ENCODE assay signal across 8 mouse cellular contexts in the genomic region with DNA sequence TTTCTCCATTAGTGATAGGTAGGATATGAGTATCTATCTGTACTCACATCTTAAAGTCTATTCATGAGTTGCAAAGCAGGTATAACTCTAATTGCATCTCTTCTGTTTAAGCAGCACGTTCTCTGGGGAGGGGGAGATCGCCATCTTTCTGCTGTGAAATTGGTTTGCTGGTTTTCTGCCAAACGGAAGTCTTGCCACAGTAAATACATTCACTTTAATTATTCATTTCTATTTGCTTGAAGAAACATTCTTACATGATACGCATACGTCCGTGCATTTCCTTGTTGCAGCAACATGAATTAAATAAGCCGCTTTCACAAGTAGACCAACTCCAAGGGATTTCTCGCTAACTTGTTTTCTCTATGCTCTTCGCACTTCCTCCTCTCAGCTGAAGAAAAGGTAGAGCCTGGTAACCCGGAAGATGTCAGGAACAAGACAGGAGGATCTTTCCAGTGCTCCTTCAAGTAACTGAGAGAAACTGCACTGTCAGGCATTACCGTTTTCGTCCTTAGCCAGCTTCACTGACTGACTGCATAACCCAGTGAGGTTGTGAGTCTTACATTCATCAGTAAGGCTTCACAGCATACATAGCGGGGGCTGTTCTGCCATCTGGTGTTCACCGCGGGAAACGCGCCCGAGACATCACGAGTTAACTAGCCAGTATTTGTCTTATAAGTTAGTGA. TPM values are rescaled to one million over a fixed set of nuclear protein-coding genes. Genes with fewer than 3 reads are reported as not detected.
DNase-seq lines count a peak whose midpoint lies in the region; ATAC-seq and TF ChIP-seq lines count a peak whose summit lies in the region.

No protein-coding gene starts in this region.

- DNase-seq in 3134 (ENCODE audit: extremely low read depth, insufficient read length, low spot score) = peak; percentile 79
- peak; percentile 77 for DNase-seq in adrenal gland, adult 2 months
- peak; percentile 66 for DNase-seq in embryo, embryonic 11.5 days (ENCODE audit: low read depth, low spot score)
- peak; percentile 64 to 88 for DNase-seq in heart, adult 18-20 months
- DNase-seq in kidney, adult 2 months = peak; percentile 80
- DNase-seq in limb, embryonic 10.5 days (ENCODE audit: low spot score) = peak; percentile 87
- peak; percentile 45 to 70 for DNase-seq in spleen, adult 2 months (ENCODE audit: low read depth in 1 of 2, low spot score in 2 of 2)

- WGBS in kidney, adult 2 months = 29% methylated on average over 19 of the region's 19 CpGs
- 47% methylated on average over 19 of the region's 19 CpGs for WGBS in limb, embryonic 10.5 days
- 30% methylated on average over 19 of the region's 19 CpGs for WGBS in midbrain, embryonic 16.5 days
- WGBS in spleen, adult 2 months = 27% methylated on average over 19 of the region's 19 CpGs

- no peaks in the 10 kb centered on the region for H3K27me3 ChIP-seq in kidney, adult 2 months (replicated peaks; ENCODE audit: control insufficient read depth, insufficient read depth, low read length)
- H3K27me3 ChIP-seq in limb, embryonic 10.5 days (ENCODE audit: low read depth, poor library complexity, severe bottlenecking) = no peaks in the 10 kb centered on the region
- no peaks in the 10 kb centered on the region for H3K27me3 ChIP-seq in midbrain, embryonic 16.5 days (ENCODE audit: control insufficient read depth, insufficient read depth, low read depth, low read length)
- H3K27me3 ChIP-seq in spleen, adult 2 months (ENCODE audit: control insufficient read depth, insufficient read depth, low read length) = no peaks in the 10 kb centered on the region; the same call in 1 of the 2 replicates

- TF ChIP-seq CTCF in kidney, adult 2 months (conservative IDR thresholded peaks at IDR 0.05; ENCODE audit: insufficient read depth, insufficient read length, low read depth, low read length) = peak; percentile 99
- TF ChIP-seq CTCF in spleen, adult 2 months (IDR thresholded peaks at IDR 0.05; ENCODE audit: extremely low read depth, insufficient read depth, insufficient read length, insufficient replicate concordance) = peak; percentile 95

- no peaks in the 10 kb centered on the region for H3K36me3 ChIP-seq in kidney, adult 2 months (ENCODE audit: control insufficient read depth, insufficient read depth, low read length)
- no peaks in the 10 kb centered on the region for H3K36me3 ChIP-seq in limb, embryonic 10.5 days
- H3K36me3 ChIP-seq in midbrain, embryonic 16.5 days (ENCODE audit: control insufficient read depth, insufficient read depth, low read length) = no peaks in the 10 kb centered on the region
- no peaks in the 10 kb centered on the region for H3K36me3 ChIP-seq in spleen, adult 2 months (ENCODE audit: control insufficient read depth, insufficient read depth, low read length)

- TF ChIP-seq POLR2A in kidney, adult 2 months (IDR thresholded peaks at IDR 0.05; ENCODE audit: low read depth, low read length) = no peak
- TF ChIP-seq POLR2A in spleen, adult 2 months (IDR thresholded peaks at IDR 0.05; ENCODE audit: low read depth, low read length) = no peak

- ATAC-seq in midbrain, embryonic 16.5 days = peak; percentile 93

- no peaks in the 10 kb centered on the region for H3K4me1 ChIP-seq in kidney, adult 2 months (ENCODE audit: control insufficient read depth, insufficient read depth, low read length)
- no peaks in the 10 kb centered on the region for H3K4me1 ChIP-seq in limb, embryonic 10.5 days
- peaks cover 5% of the 10 kb centered on the region; the same call in 1 of the 2 replicates for H3K4me1 ChIP-seq in midbrain, embryonic 16.5 days (ENCODE audit: control insufficient read depth, insufficient read depth, low read length)
- no peaks in the 10 kb centered on the region; the same call in 1 of the 2 replicates for H3K4me1 ChIP-seq in spleen, adult 2 months (ENCODE audit: control insufficient read depth, insufficient read depth, insufficient read length)

- H3K9me3 ChIP-seq in limb, embryonic 10.5 days (replicated peaks) = no peaks in the 10 kb centered on the region
- H3K9me3 ChIP-seq in midbrain, embryonic 16.5 days (replicated peaks; ENCODE audit: control insufficient read depth, low read length, poor library complexity, severe bottlenecking) = no peaks in the 10 kb centered on the region

- peak overlapping the region; percentile 43 for H3K4me2 ChIP-seq in midbrain, embryonic 16.5 days (ENCODE audit: low read length)

- no peak overlapping the region for H3K4me3 ChIP-seq in kidney, adult 2 months (ENCODE audit: insufficient read depth, low read depth, low read length)
- no peak overlapping the region for H3K4me3 ChIP-seq in limb, embryonic 10.5 days
- peak overlapping the region; percentile 9; the same call in 1 of the 2 replicates for H3K4me3 ChIP-seq in midbrain, embryonic 16.5 days (ENCODE audit: low read depth, low read length)
- H3K4me3 ChIP-seq in spleen, adult 2 months (ENCODE audit: extremely low read depth, insufficient read depth, insufficient read length) = peak overlapping the region; percentile 36

- no peak overlapping the region for H3K27ac ChIP-seq in kidney, adult 2 months (ENCODE audit: insufficient read depth, low read depth, low read length)
- no peak overlapping the region for H3K27ac ChIP-seq in limb, embryonic 10.5 days
- H3K27ac ChIP-seq in midbrain, embryonic 16.5 days (ENCODE audit: low read length) = 0 out of 2 replicates have a peak overlapping the region, but pooled peaks have one; percentile 43
- no peak overlapping the region for H3K27ac ChIP-seq in spleen, adult 2 months (ENCODE audit: insufficient read depth, low read length)

- 0 out of 2 replicates have a peak overlapping the region, but pooled peaks have one; percentile 22 for H3K9ac ChIP-seq in midbrain, embryonic 16.5 days (ENCODE audit: low read depth, low read length)

RNA-seq across cellular contexts. Expression of a gene that starts 34.1 kb away (rescaled TPM):
- 1 to 10 TPM; 8.5 to 9.7 TPM for total RNA-seq in adrenal gland, adult 2 months (2021)
- 1.3 TPM in 2 replicates for polyA plus RNA-seq in adrenal gland, adult 2 months (2012; rRNA removed)
- 10 to 100 TPM; 35.5 to 36.3 TPM for total RNA-seq in heart, adult 18-20 months (2021)
- polyA plus RNA-seq in kidney, adult 2 months (2012; rRNA removed) = 3.5 and 5.4 TPM in 2 replicates
- polyA plus RNA-seq in limb, embryonic 10.5 days (2016; fragmentation: Nextera tagmentation; extraction: Ambion mirVana) = 2.5 and 3.7 TPM in 2 replicates
- polyA plus RNA-seq in midbrain, embryonic 16.5 days (2015; fragmentation: Nextera tagmentation; extraction: Ambion mirVana) = 5.1 and 6.5 TPM in 2 replicates
- polyA plus RNA-seq in spleen, adult 2 months (2012; rRNA removed) = 6.8 and 8.4 TPM in 2 replicates

RNA-seq across cellular contexts. Expression of a gene that starts 34.7 kb away (rescaled TPM):
- 1 to 10 TPM in 1 of 2 experiments, under 1 TPM in 1; 0.41 to 8.7 TPM for total RNA-seq in adrenal gland, adult 2 months (2021)
- 0.86 TPM in 1 of 2 replicates, not detected in the other for polyA plus RNA-seq in adrenal gland, adult 2 months (2012; rRNA removed)
- under 1 TPM in 1 of 2 experiments, not detected in 1; 0.22 TPM for total RNA-seq in heart, adult 18-20 months (2021)
- 0.12 TPM in 1 of 2 replicates, not detected in the other for polyA plus RNA-seq in kidney, adult 2 months (2012; rRNA removed)
- not detected in 2 replicates for polyA plus RNA-seq in limb, embryonic 10.5 days (2016; fragmentation: Nextera tagmentation; extraction: Ambion mirVana)
- polyA plus RNA-seq in midbrain, embryonic 16.5 days (2015; fragmentation: Nextera tagmentation; extraction: Ambion mirVana) = 0.30 and 0.41 TPM in 2 replicates
- 0.14 TPM in 1 of 2 replicates, not detected in the other for polyA plus RNA-seq in spleen, adult 2 months (2012; rRNA removed)

RNA-seq across cellular contexts. Expression of a gene that starts 47.2 kb away (rescaled TPM):
- total RNA-seq in adrenal gland, adult 2 months (2021) = 10 to 100 TPM in 1 of 2 experiments, 1 to 10 TPM in 1; 9.0 to 12.0 TPM
- 0.17 and 0.48 TPM in 2 replicates for polyA plus RNA-seq in adrenal gland, adult 2 months (2012; rRNA removed)
- 10 to 100 TPM; 10.4 to 11.2 TPM for total RNA-seq in heart, adult 18-20 months (2021)
- 0.23 and 0.34 TPM in 2 replicates for polyA plus RNA-seq in kidney, adult 2 months (2012; rRNA removed)
- polyA plus RNA-seq in limb, embryonic 10.5 days (2016; fragmentation: Nextera tagmentation; extraction: Ambion mirVana) = 7.8 and 12.3 TPM in 2 replicates
- polyA plus RNA-seq in midbrain, embryonic 16.5 days (2015; fragmentation: Nextera tagmentation; extraction: Ambion mirVana) = 28.6 and 31.1 TPM in 2 replicates
- 0.21 and 0.29 TPM in 2 replicates for polyA plus RNA-seq in spleen, adult 2 months (2012; rRNA removed)

Comparison
In these comparisons a context has a peak if more than half of its experiments do, and no peak if none do; other contexts are left out.
1. H3K4me3 ChIP-seq: peak in midbrain, embryonic 16.5 days (single experiment) and spleen, adult 2 months (single experiment); none in kidney, adult 2 months (single experiment) and limb, embryonic 10.5 days (single experiment).
2. Peak in every context shown above with its lines, with median percentiles within 50 percentile points of each other: DNase-seq.